Mouse (Mus musculus): ENCODE measurements at regions not wholly inside any gene's neighbourhood (a gene's known extent, or its start where the extent isn't known, plus 50 kb on each side); places are given as distances from the start of the nearest gene placed in this dataset.

GRCm38 (mm10) chr2:117917181-117917580, 194.5 kb upstream of the Thbs1 start:
- H3K9me3 ChIP-seq = no peaks in the 10 kb centered on the region
- no peaks in the 10 kb centered on the region for H3K4me1 ChIP-seq
- 84% methylated on average over 3 of the region's 3 CpGs for WGBS
- H3K4me3 ChIP-seq = no peak overlapping the region
- no peaks in the 10 kb centered on the region for H3K27me3 ChIP-seq (replicated peaks; ENCODE audit: low read depth, poor library complexity, severe bottlenecking)
- no peaks in the 10 kb centered on the region for H3K36me3 ChIP-seq (replicated peaks)
- no peak for DNase-seq (ENCODE audit: low spot score)
- no peak overlapping the region for H3K27ac ChIP-seq (replicated peaks)

DNA sequence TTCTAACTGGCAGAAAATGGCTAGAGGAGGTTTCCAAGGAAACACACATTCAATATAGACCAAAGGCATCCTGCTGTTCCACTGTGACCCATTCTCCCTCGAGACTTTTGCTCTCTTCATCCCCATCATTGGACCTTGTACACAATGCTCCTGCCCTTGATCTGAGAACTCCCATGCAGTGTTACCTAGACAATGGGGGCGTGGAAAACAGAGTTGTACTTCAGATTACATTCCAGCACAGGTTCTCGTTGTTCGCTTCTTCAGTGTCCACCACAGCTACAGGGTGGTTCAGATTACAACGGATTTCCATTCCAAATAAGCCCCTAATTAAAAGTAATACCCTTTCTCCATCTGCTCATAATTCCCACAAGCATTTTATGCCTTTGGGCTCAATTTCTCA, 186.8 kb upstream of the Thbs1 start:
- peak; percentile 11 for DNase-seq (ENCODE audit: low spot score)

GRCm38 (mm10) chr2:117925412-117925811, 186.3 kb upstream of the Thbs1 start:
- no peak overlapping the region for H3K27ac ChIP-seq (replicated peaks)
- H3K36me3 ChIP-seq (replicated peaks) = no peaks in the 10 kb centered on the region
- no peak for DNase-seq (ENCODE audit: low spot score)
- H3K4me1 ChIP-seq = peaks cover 11% of the 10 kb centered on the region
- no peak overlapping the region for H3K4me3 ChIP-seq
- H3K27me3 ChIP-seq (replicated peaks; ENCODE audit: low read depth, poor library complexity, severe bottlenecking) = peaks cover 4% of the 10 kb centered on the region
- WGBS = 84% methylated on average over 5 of the region's 5 CpGs
- H3K9me3 ChIP-seq = no peaks in the 10 kb centered on the region

More for the DNA sequence above, 186.8 kb upstream of the Thbs1 start:
- 44% methylated on average over 5 of the region's 5 CpGs for WGBS
- Histone ChIP-seq H3K27ac (replicated peaks) (no peak overlapping the region), H3K9me3 (no peaks in the 10 kb centered on the region), H3K4me3 (no peak overlapping the region), H3K4me1 (peaks cover 11% of the 10 kb centered on the region), H3K27me3 (replicated peaks; ENCODE audit: low read depth, poor library complexity, severe bottlenecking) (peaks cover 4% of the 10 kb centered on the region), H3K36me3 (replicated peaks) (no peaks in the 10 kb centered on the region)

GRCm38 (mm10) chr2:117928062-117928461, 183.6 kb upstream of the Thbs1 start:
- peaks cover 11% of the 10 kb centered on the region for H3K4me1 ChIP-seq
- H3K36me3 ChIP-seq (replicated peaks) = no peaks in the 10 kb centered on the region
- 72% methylated on average over 6 of the region's 6 CpGs for WGBS
- H3K27me3 ChIP-seq (replicated peaks; ENCODE audit: low read depth, poor library complexity, severe bottlenecking) = peaks cover 4% of the 10 kb centered on the region
- H3K9me3 ChIP-seq = no peaks in the 10 kb centered on the region
- no peak for DNase-seq (ENCODE audit: low spot score)
- no peak overlapping the region for H3K4me3 ChIP-seq
- no peak overlapping the region for H3K27ac ChIP-seq (replicated peaks)

DNA sequence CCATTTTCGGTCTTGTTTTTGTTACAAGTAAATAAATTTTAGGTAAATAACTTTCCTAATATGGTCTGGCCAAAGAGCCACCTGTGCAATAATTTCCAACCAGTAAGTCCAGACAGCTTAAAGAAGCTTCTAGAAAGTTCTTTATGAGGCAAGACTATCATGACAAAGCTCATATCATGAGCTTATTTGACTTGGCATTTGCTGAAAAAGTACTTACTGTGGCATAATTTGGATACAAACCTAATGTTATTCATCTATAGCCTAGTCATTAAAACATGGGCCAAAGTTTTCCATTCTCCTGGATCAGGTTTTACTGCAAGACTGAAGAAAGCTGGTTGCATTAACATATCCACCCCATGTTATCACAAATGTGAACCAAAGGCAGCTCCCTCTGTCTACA, 182.1 kb upstream of the Thbs1 start:
- DNase-seq (ENCODE audit: low spot score) = no peak
- H3K4me3 ChIP-seq = no peak overlapping the region
- H3K27me3 ChIP-seq (replicated peaks; ENCODE audit: low read depth, poor library complexity, severe bottlenecking) = peaks cover 4% of the 10 kb centered on the region
- H3K36me3 ChIP-seq (replicated peaks) = no peaks in the 10 kb centered on the region
- no peaks in the 10 kb centered on the region for H3K9me3 ChIP-seq
- H3K4me1 ChIP-seq = peaks cover 10% of the 10 kb centered on the region
- 63% methylated on average over 1 of the region's 1 CpGs for WGBS
- no peak overlapping the region for H3K27ac ChIP-seq (replicated peaks)

DNA sequence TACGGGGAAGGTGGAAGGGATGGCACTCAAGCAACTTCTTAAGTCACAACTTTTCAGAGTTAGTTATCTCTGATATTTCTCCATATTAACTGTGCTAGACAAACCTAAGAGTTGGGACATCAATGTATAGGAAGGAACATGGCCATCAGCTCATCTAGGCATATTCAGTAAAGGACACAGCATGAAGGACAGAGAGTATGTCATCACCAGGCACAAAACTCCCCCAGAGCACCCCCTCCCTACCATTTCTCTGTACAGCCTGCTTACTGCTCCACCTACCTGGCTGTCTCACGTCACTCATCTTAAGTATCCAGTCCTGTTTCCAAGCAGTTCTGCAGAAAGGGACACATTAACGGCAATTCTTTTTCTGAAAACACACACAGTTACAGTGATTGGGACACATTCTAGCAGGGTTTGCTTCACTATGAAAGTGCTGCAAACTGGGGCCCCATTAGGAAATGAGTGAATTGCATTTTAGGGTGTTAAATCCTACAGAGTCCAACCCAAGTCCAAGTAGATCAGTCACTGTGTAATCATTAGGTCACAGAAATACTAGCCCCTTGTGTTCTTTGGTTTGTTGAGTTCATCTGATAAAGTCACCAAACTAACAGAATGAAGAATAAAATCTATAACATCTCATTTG, 180.7 kb upstream of the Thbs1 start:
- Histone ChIP-seq H3K4me3 (no peak overlapping the region), H3K27ac (replicated peaks) (no peak overlapping the region), H3K27me3 (replicated peaks; ENCODE audit: low read depth, poor library complexity, severe bottlenecking) (peaks cover 3% of the 10 kb centered on the region), H3K4me1 (no peaks in the 10 kb centered on the region), H3K36me3 (replicated peaks) (no peaks in the 10 kb centered on the region), H3K9me3 (no peaks in the 10 kb centered on the region)
- WGBS = 89% methylated on average over 3 of the region's 3 CpGs
- DNase-seq (ENCODE audit: low spot score) = no peak

DNA sequence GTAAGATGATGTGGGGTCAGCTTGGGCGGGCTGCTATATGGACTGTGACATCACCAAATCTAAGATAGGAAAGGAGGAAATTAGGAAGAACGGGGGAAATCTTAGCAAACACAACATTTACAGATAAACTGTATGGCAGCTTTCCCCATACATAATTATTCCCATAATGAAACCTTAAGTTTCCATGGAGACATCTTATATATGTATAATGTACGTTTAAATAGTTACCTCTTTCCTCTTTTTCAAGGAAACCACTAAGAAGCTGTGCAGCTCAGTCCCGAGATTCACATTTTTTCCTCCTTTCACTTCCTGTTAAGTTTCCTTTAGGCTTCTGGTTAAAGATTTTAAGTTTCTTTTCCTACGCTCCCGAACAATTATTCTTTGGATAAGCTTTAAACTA, 175.1 kb upstream of the Thbs1 start:
- H3K27ac ChIP-seq (replicated peaks) = no peak overlapping the region
- 87% methylated on average over 6 of the region's 6 CpGs for WGBS

DNA sequence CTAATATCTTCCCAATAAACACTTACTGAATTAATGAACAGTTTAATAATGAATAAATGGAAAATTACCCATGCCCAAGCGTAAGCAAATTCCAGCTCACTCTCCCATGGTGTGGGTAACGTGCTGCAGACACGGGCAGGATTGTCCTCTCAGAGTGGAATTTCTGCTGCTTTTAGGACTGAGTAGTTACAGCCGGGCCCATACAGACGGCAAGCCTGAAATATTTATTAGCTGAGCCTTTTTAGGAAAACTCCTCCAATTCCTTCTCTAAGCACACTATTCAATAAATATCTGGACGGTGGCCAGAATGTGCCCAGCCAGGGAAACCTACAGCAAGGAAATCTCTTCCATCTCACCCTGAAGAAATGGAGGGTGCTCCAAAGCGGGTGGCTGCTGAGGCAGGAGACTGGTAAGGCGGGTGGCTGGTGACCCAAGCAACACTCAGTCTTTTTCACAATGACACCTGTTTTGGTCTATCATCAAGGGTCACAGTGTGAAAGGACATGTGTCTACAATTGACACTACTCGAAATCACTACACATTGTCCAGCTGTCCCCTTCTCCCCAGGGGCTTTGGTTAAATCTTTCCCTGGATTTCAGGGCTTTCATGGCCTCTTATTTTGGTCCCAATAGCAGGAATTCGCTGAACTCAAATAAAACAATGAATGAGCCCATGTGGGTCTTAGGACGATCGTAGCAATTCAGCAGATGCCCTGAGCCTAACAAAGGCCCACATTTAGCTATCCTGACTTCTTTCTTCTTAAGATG, 173.2 kb upstream of the Thbs1 start:
- no peak overlapping the region for H3K4me3 ChIP-seq
- H3K9me3 ChIP-seq = no peaks in the 10 kb centered on the region
- WGBS = 62% methylated on average over 12 of the region's 12 CpGs
- H3K27me3 ChIP-seq (replicated peaks; ENCODE audit: low read depth, poor library complexity, severe bottlenecking) = no peaks in the 10 kb centered on the region
- H3K27ac ChIP-seq (replicated peaks) = no peak overlapping the region
- no peak for DNase-seq (ENCODE audit: low spot score)
- no peaks in the 10 kb centered on the region for H3K36me3 ChIP-seq (replicated peaks)
- 0 out of 2 replicates have a peak, but pooled peaks cover 4% of the 10 kb centered on the region for H3K4me1 ChIP-seq

More for the DNA sequence above, 175.1 kb upstream of the Thbs1 start:
- no peak for DNase-seq (ENCODE audit: low spot score)
- Histone ChIP-seq H3K36me3 (replicated peaks) (no peaks in the 10 kb centered on the region), H3K4me1 (0 out of 2 replicates have a peak, but pooled peaks cover 4% of the 10 kb centered on the region), H3K27me3 (replicated peaks; ENCODE audit: low read depth, poor library complexity, severe bottlenecking) (no peaks in the 10 kb centered on the region), H3K9me3 (no peaks in the 10 kb centered on the region), H3K4me3 (no peak overlapping the region)

- Histone ChIP-seq H3K27ac (replicated peaks) (no peak overlapping the region), H3K9me3 (no peaks in the 10 kb centered on the region), H3K4me3 (no peak overlapping the region), H3K36me3 (replicated peaks) (no peaks in the 10 kb centered on the region), H3K27me3 (replicated peaks; ENCODE audit: low read depth, poor library complexity, severe bottlenecking) (no peaks in the 10 kb centered on the region), H3K4me1 (0 out of 2 replicates have a peak, but pooled peaks cover 4% of the 10 kb centered on the region)
- 73% methylated on average over 6 of the region's 6 CpGs for WGBS
- no peak for DNase-seq (ENCODE audit: low spot score)
Observed at GRCm38 (mm10) chr2:117941517-117942096, 170.1 kb upstream of the Thbs1 start.

DNA sequence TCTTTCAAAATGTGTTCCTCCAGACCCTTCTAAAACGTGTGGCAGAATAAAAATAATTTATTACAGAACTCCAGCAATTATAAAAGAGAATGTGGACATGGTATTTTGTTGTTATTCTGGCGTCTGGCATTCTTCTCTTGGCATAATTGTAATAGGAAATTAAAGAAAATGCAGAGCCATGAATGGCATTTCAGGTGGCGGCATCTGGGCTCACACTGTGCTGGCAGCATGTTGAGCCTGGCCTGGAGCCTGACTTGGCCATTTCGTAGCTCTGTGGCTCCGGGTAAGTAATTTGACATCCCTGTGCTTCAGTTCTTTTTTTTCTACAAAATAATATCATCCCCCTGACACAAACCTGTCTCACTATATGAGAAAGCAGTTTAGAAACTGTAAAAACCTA, 168.0 kb upstream of the Thbs1 start:
- Histone ChIP-seq H3K4me3 (no peak overlapping the region), H3K4me1 (no peaks in the 10 kb centered on the region), H3K36me3 (replicated peaks) (no peaks in the 10 kb centered on the region), H3K27ac (replicated peaks) (no peak overlapping the region), H3K27me3 (replicated peaks; ENCODE audit: low read depth, poor library complexity, severe bottlenecking) (no peaks in the 10 kb centered on the region), H3K9me3 (no peaks in the 10 kb centered on the region)
- DNase-seq (ENCODE audit: low spot score) = no peak
- 78% methylated on average over 5 of the region's 5 CpGs for WGBS

GRCm38 (mm10) chr2:117944325-117944724, 167.4 kb upstream of the Thbs1 start:
- WGBS = 84% methylated on average over 1 of the region's 1 CpGs
- H3K36me3 ChIP-seq (replicated peaks) = no peaks in the 10 kb centered on the region
- no peak overlapping the region for H3K4me3 ChIP-seq
- H3K9me3 ChIP-seq = no peaks in the 10 kb centered on the region
- no peaks in the 10 kb centered on the region for H3K4me1 ChIP-seq
- H3K27ac ChIP-seq (replicated peaks) = no peak overlapping the region
- DNase-seq (ENCODE audit: low spot score) = no peak
- no peaks in the 10 kb centered on the region for H3K27me3 ChIP-seq (replicated peaks; ENCODE audit: low read depth, poor library complexity, severe bottlenecking)

DNA sequence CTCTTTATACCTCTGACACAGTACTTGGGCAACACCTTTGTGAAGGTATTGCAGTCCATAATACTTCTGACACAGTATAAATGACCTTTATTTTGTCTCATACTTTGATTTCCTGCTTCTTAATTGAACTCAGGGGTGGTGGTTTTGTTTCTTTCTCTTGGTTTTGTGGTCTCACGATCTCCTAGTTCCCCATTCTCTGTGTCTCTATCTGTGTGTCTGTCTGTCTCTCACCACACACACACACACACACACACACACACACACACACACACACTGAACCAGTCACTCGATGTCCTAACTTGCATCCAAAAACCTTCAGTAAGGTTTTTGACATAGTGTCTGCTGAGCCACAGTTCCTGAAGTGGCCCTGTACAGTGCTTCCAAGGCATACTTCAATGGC, 166.7 kb upstream of the Thbs1 start:
- 79% methylated on average over 2 of the region's 2 CpGs for WGBS
- H3K36me3 ChIP-seq (replicated peaks) = no peaks in the 10 kb centered on the region
- H3K4me1 ChIP-seq = no peaks in the 10 kb centered on the region
- H3K4me3 ChIP-seq = no peak overlapping the region
- H3K9me3 ChIP-seq = no peaks in the 10 kb centered on the region
- H3K27me3 ChIP-seq (replicated peaks; ENCODE audit: low read depth, poor library complexity, severe bottlenecking) = no peaks in the 10 kb centered on the region
- DNase-seq (ENCODE audit: low spot score) = no peak
- no peak overlapping the region for H3K27ac ChIP-seq (replicated peaks)
